Mouse (Mus musculus) spleen, adult 2 months (tissue): ENCODE results near the gene Cyp4f18.

Experiments
- CTCF ChIP-seq: fragments of 200-500 bp; IDR thresholded peaks from 2 replicates; pipeline ENCODE4 v1.5.1; 2011; ENCODE audit warnings: mild to moderate bottlenecking, inconsistent platforms; ENCODE audit not compliant: insufficient read depth, insufficient read length, insufficient replicate concordance; ENCODE audit errors: extremely low read depth
- POLR2A ChIP-seq: fragments of 200-500 bp; IDR thresholded peaks from 2 replicates; pipeline ENCODE4 v1.6.1; 2011; ENCODE audit warnings: low read depth, low read length, inconsistent platforms

DNA sequence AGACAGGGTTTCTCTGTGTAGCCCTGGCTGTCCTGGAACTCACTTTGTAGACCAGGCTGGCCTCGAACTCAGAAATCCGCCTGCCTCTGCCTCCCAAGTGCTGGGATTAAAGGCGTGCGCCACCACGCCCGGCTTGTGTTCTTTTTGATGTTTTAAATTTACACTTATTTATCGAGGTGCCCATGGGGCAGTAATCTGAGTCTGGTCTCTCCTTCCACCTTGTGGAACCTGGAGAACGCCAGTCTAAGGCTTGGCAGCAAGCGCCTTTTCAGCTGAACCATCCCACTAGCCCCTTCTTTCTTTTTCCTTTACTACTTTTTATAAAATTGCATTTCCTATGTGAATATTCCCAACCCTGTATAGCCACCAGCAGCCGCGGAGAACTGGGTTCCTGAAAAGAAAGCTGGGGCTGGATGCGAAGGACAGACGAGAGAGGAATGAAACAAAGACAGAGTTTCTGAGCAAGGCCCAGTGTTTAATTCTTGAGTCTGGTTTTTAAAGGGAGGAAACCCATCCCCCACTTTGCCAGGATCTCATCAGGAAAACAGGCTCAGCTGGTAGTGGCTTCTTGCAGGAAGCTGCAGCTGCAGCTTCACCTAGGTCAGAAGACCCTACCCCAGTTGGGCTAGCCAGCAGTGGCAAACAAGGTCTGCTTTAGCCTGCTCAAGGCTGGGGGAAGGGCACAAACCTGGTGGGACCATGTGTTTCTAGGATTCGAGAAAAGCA is 57.8 kb downstream of the Cyp4f18 start:
- TF ChIP-seq POLR2A (no peak), CTCF (no peak)
